Mouse (Mus musculus): ENCODE data around the gene Man2a2. TPM values are rescaled to one million over a fixed set of nuclear protein-coding genes. Genes with fewer than 3 reads are reported as not detected.
A peak's percentile ranks its signal among the peaks of the same experiment; 100 is the strongest.
"Not testable (repeated sequence)": the region's sequence is repeated elsewhere in the genome, so short reads cannot be mapped to it uniquely, and the experiment has no call there.

The Man2a2 gene
- polyA plus RNA-seq, 1 experiment from 2014 or later: 22.3 TPM

GRCm38 (mm10) chr7:80397986-80398385, 26.8 kb upstream of the Man2a2 start:
- H3K4me2 ChIP-seq: no peak overlapping the region
- H3K36me3 ChIP-seq: peaks cover 45% of the 10 kb centered on the region
- no peak overlapping the region for H3K9ac ChIP-seq
- no peak overlapping the region for H3K27ac ChIP-seq
- no peaks in the 10 kb centered on the region for H3K27me3 ChIP-seq
- no peak for ATAC-seq (ENCODE audit: borderline replicate concordance, extremely low read depth, low FRiP score, low TSS enrichment)
- H3K9me3 ChIP-seq: no peaks in the 10 kb centered on the region
- WGBS: 87% methylated on average over 9 of the region's 9 CpGs
- H3K4me1 ChIP-seq: peaks cover 31% of the 10 kb centered on the region
- H3K4me3 ChIP-seq: no peak overlapping the region

DNA sequence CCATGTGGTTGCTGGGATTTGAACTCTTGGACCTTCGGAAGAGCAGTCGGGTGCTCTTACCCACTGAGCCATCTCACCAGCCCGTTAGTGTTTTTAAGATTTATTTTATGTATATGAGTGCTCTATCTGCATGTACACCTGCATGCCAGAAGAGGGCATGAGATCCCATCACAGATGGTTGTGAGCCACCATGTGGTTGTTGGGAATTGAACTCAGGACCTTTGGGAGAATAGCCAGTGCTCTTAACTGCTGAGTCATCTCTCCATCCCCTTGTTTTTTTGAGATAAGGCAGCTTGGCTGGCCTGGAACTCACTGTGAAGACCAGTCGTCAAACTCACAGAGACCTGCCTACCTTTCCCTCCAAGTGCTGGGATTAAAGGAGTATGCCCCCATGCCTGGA, 25.3 kb upstream of the Man2a2 start:
- ATAC-seq (ENCODE audit: borderline replicate concordance, extremely low read depth, low FRiP score, low TSS enrichment): not testable (repeated sequence)

DNA sequence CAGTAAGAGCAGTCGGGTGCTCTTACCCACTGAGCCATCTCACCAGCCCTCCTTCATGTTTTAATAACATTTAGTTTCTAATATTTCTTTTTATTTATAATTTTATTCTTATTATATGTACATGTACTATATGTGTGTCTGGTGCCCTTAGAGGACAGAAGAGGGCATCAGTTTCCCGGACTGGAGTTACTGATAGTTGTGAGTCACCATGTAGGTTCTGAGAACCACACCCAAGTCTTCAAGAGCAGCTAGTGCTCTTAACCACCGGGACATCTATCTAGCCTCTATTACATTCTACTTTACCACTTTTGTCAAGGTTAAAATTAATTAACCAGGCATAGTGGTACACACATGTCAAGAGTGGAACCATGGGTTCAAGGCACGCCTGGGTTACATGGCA, 23.4 kb upstream of the Man2a2 start:
- WGBS: 85% methylated on average over 4 of the region's 4 CpGs
- ATAC-seq (ENCODE audit: borderline replicate concordance, extremely low read depth, low FRiP score, low TSS enrichment): no peak
- H3K4me1 ChIP-seq: peaks cover 8% of the 10 kb centered on the region; the same call in 1 of the 2 replicates

More for the DNA sequence above, 25.3 kb upstream of the Man2a2 start:
- 89% methylated on average over 4 of the region's 4 CpGs for WGBS
- H3K27me3 ChIP-seq, H3K9me3 ChIP-seq, H3K9ac ChIP-seq, H3K4me3 ChIP-seq, H3K4me2 ChIP-seq, H3K27ac ChIP-seq: not testable (repeated sequence)
- peaks cover 60% of the 10 kb centered on the region for H3K36me3 ChIP-seq
- H3K4me1 ChIP-seq: peaks cover 26% of the 10 kb centered on the region

GRCm38 (mm10) chr7:80392119-80392518, 20.9 kb upstream of the Man2a2 start:
- WGBS: 88% methylated on average over 15 of the region's 15 CpGs
- H3K27me3 ChIP-seq: no peaks in the 10 kb centered on the region
- H3K4me2 ChIP-seq: no peak overlapping the region
- no peak for ATAC-seq (ENCODE audit: borderline replicate concordance, extremely low read depth, low FRiP score, low TSS enrichment)
- H3K9me3 ChIP-seq: no peaks in the 10 kb centered on the region
- H3K4me1 ChIP-seq: peaks cover 12% of the 10 kb centered on the region
- H3K36me3 ChIP-seq: peaks cover 69% of the 10 kb centered on the region
- H3K4me3 ChIP-seq: no peak overlapping the region
- H3K9ac ChIP-seq: no peak overlapping the region
- no peak overlapping the region for H3K27ac ChIP-seq

More for the DNA sequence above, 23.4 kb upstream of the Man2a2 start:
- peaks cover 78% of the 10 kb centered on the region for H3K36me3 ChIP-seq
- no peak overlapping the region for H3K27ac ChIP-seq
- no peak overlapping the region for H3K4me3 ChIP-seq
- H3K27me3 ChIP-seq: no peaks in the 10 kb centered on the region
- H3K9me3 ChIP-seq: no peaks in the 10 kb centered on the region
- H3K4me2 ChIP-seq: no peak overlapping the region
- no peak overlapping the region for H3K9ac ChIP-seq

- H3K4me3 ChIP-seq: peak within 1 kb of the TSS; percentile 36
- H3K36me3 ChIP-seq: peaks cover 33% of the 10 kb centered on the region
- H3K27me3 ChIP-seq: no peaks in the 10 kb centered on the region
- H3K4me1 ChIP-seq: peaks cover 20% of the 10 kb centered on the region
- peak within 1 kb of the TSS; percentile 47 for H3K4me2 ChIP-seq
- peak within 1 kb of the TSS; percentile 43 for H3K9ac ChIP-seq
- peak within 1 kb of the TSS; percentile 75 for H3K27ac ChIP-seq
- peak; percentile 33; the same call in 1 of the 2 replicates for ATAC-seq (ENCODE audit: borderline replicate concordance, extremely low read depth, low FRiP score, low TSS enrichment)
- WGBS: 19% methylated on average over 33 of the region's 33 CpGs
- H3K9me3 ChIP-seq: no peaks in the 10 kb centered on the region
Observed at GRCm38 (mm10) chr7:80387633-80388543, 16.7 kb upstream of the Man2a2 start, which contains the start of gene Fes. TSS of gene Fes (minus strand) at chr7:80387946.

GRCm38 (mm10) chr7:80387033-80387632, 16.0 kb upstream of the Man2a2 start:
- no peaks in the 10 kb centered on the region for H3K9me3 ChIP-seq
- H3K27me3 ChIP-seq: no peaks in the 10 kb centered on the region
- peak overlapping the region; percentile 47 for H3K4me2 ChIP-seq
- H3K36me3 ChIP-seq: peaks cover 25% of the 10 kb centered on the region
- H3K4me1 ChIP-seq: peaks cover 20% of the 10 kb centered on the region
- H3K9ac ChIP-seq: peak overlapping the region; percentile 43
- no peak for ATAC-seq (ENCODE audit: borderline replicate concordance, extremely low read depth, low FRiP score, low TSS enrichment)
- H3K27ac ChIP-seq: peak overlapping the region; percentile 75
- WGBS: 38% methylated on average over 17 of the region's 17 CpGs
- peak overlapping the region; percentile 36 for H3K4me3 ChIP-seq

- H3K4me1 ChIP-seq: peaks cover 20% of the 10 kb centered on the region
- H3K4me3 ChIP-seq: peak overlapping the region; percentile 36
- peak overlapping the region; percentile 47 for H3K4me2 ChIP-seq
- peak; percentile 75 for ATAC-seq (ENCODE audit: borderline replicate concordance, extremely low read depth, low FRiP score, low TSS enrichment)
- H3K9me3 ChIP-seq: no peaks in the 10 kb centered on the region
- 39% methylated on average over 18 of the region's 18 CpGs for WGBS
- no peaks in the 10 kb centered on the region for H3K27me3 ChIP-seq
- H3K9ac ChIP-seq: peak overlapping the region; percentile 43; the same call in 1 of the 2 replicates
- H3K27ac ChIP-seq: peak overlapping the region; percentile 75
- peaks cover 18% of the 10 kb centered on the region for H3K36me3 ChIP-seq
Observed at GRCm38 (mm10) chr7:80386235-80386930, 15.2 kb upstream of the Man2a2 start.

DNA sequence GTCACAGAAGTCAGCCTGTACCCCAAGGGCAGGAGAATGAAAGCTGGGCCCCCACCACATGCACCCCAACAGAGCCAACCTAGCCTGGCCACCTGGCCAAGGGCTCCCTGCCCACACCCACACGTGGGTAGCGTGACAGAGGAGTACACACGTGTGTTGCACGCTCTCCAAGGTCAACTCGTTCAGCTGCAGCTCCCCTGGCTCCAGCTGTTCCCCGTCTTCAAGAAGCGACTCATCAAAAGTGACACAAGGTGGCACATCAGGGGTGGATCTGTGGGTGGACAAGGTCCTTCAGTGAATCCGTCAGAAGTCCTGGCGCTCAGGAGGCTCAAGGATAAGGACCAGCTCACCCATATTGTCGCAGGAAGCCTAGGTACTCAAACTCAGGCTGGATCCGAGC, 11.7 kb upstream of the Man2a2 start:
- Histone ChIP-seq H3K4me3 (no peak overlapping the region), H3K4me1 (peaks cover 16% of the 10 kb centered on the region), H3K27me3 (no peaks in the 10 kb centered on the region), H3K4me2 (no peak overlapping the region), H3K27ac (no peak overlapping the region), H3K9me3 (no peaks in the 10 kb centered on the region), H3K9ac (no peak overlapping the region), H3K36me3 (peaks cover 4% of the 10 kb centered on the region; the same call in 1 of the 2 replicates)
- no peak for ATAC-seq (ENCODE audit: borderline replicate concordance, extremely low read depth, low FRiP score, low TSS enrichment)
- WGBS: 68% methylated on average over 11 of the region's 11 CpGs

DNA sequence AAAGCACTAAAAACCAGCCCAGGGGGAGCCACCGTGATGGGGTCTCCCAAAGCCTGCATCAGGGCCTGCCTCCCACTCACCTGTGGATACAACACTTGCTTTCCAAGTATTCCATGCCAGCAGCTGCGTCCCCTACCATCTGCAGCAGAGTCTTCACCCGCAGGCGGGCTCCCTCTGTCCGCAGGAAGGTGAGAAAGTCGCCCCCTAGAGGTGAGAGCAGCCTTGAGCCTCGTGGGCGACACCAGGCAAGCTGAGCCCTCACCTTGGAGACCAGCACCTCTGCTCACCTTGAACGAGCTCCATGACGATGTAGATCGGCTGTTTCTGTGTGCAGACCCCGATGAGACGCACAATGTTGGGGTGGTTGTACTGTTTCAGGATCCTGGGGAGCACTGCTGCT, 8.4 kb upstream of the Man2a2 start:
- Histone ChIP-seq H3K36me3 (peaks cover 4% of the 10 kb centered on the region; the same call in 1 of the 2 replicates), H3K4me3 (no peak overlapping the region), H3K9me3 (no peaks in the 10 kb centered on the region), H3K27me3 (no peaks in the 10 kb centered on the region), H3K9ac (no peak overlapping the region), H3K4me2 (no peak overlapping the region), H3K4me1 (no peaks in the 10 kb centered on the region), H3K27ac (no peak overlapping the region)
- WGBS: 58% methylated on average over 13 of the region's 13 CpGs
- ATAC-seq (ENCODE audit: borderline replicate concordance, extremely low read depth, low FRiP score, low TSS enrichment): no peak

- peaks cover 4% of the 10 kb centered on the region; the same call in 1 of the 2 replicates for H3K36me3 ChIP-seq
- H3K4me3 ChIP-seq: no peak overlapping the region
- no peaks in the 10 kb centered on the region for H3K4me1 ChIP-seq
- H3K9ac ChIP-seq: no peak overlapping the region
- H3K4me2 ChIP-seq: no peak overlapping the region
- no peak overlapping the region for H3K27ac ChIP-seq
- H3K27me3 ChIP-seq: no peaks in the 10 kb centered on the region
- no peaks in the 10 kb centered on the region for H3K9me3 ChIP-seq
- ATAC-seq (ENCODE audit: borderline replicate concordance, extremely low read depth, low FRiP score, low TSS enrichment): no peak
- WGBS: 23% methylated on average over 6 of the region's 6 CpGs
Observed at GRCm38 (mm10) chr7:80377471-80377870, 6.3 kb upstream of the Man2a2 start.

DNA sequence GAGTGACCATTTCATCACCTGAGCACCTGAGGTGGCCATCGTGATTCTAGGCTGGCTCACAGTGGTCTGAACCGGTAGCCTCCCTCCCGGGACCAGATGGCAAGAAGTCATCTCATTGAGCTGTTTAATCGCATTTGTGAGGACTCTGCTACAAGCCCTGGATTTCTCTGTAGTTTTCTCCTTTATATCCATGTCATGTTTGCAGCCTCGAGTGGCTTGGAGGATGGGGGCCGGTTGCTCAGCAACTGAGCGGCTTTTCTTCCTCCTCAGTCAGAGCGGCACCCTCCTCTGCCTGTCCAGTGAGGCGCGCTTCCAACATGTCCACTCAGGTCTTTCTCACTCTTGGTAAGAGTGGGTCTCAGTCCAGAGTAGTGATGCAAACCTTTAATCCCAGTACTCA, 5.0 kb upstream of the Man2a2 start:
- Histone ChIP-seq H3K4me1 (no peaks in the 10 kb centered on the region), H3K36me3 (0 out of 2 replicates have a peak, but pooled peaks cover 4% of the 10 kb centered on the region), H3K27me3 (no peaks in the 10 kb centered on the region), H3K27ac (no peak overlapping the region), H3K4me3 (no peak overlapping the region), H3K9me3 (no peaks in the 10 kb centered on the region), H3K9ac (no peak overlapping the region), H3K4me2 (no peak overlapping the region)
- whole genome bisulfite sequencing: 74% methylated on average over 10 of the region's 10 CpGs
- ATAC-seq (ENCODE audit: borderline replicate concordance, extremely low read depth, low FRiP score, low TSS enrichment): no peak
